Mouse (Mus musculus): Measurements from ENCODE around the gene Kdm4b. TPM values are rescaled to one million over a fixed set of nuclear protein-coding genes. Genes with fewer than 3 reads are reported as not detected.

Gene Kdm4b
- polyA plus RNA-seq, 1 experiment, result 86.5 TPM

DNA sequence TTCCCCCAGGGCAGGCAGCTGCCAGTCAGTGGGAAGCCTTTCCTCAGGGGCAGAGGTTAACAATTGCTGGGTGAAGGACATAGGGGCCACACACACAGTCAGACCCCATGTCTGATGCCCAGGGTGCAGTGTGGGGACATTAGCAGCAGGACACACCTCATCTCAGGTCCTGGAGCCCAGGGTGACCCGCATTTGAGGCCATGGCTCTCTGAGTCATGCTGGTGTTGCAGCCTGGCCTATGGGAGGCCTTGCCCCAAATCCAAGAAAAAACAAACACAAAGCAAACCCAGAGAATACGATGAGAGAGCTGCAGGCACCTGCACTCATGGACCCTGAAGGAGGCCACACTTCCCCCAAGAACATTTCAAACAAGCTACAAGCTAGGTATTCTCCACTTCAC, 121.9 kb downstream of the Kdm4b start:
- TF ChIP-seq CTCF (IDR thresholded peaks at IDR 0.05; ENCODE audit: borderline replicate concordance, extremely low read depth, insufficient read depth, insufficient read length) (no peak), POLR2A (IDR thresholded peaks at IDR 0.05; ENCODE audit: borderline replicate concordance, extremely low read depth, insufficient read depth, insufficient read length, poor library complexity, severe bottlenecking) (no peak)
- no peak for DNase-seq (ENCODE audit: low read depth)

Other genes starting within 250 kb of the Kdm4b start
- 119 and 129 TPM in 2 replicates for gene Hdgfl2, start 246.4 kb upstream of the Kdm4b start, polyA plus RNA-seq (2012; rRNA removed)
- 0.11 and 0.16 TPM in 2 replicates for gene Plin4, start 216.3 kb upstream of the Kdm4b start, polyA plus RNA-seq (2012; rRNA removed)
- 0.43 and 0.67 TPM in 2 replicates for gene Plin5, start 208.5 kb upstream of the Kdm4b start, polyA plus RNA-seq (2012; rRNA removed)
- gene Lrg1, start 204.1 kb upstream of the Kdm4b start, polyA plus RNA-seq (2012; rRNA removed), result 0.06 and 0.18 TPM in 2 replicates
- 35.0 and 48.5 TPM in 2 replicates for gene Sema6b, start 185.7 kb upstream of the Kdm4b start, polyA plus RNA-seq (2012; rRNA removed)
- gene Tnfaip8l1, start 163.6 kb upstream of the Kdm4b start, polyA plus RNA-seq (2012; rRNA removed), result 9.8 TPM in 2 replicates
- gene Mydgf, start 142.1 kb upstream of the Kdm4b start, polyA plus RNA-seq (2012; rRNA removed), result 49.8 and 54.7 TPM in 2 replicates
- 53.3 and 54.4 TPM in 2 replicates for gene Dpp9, start 107.2 kb upstream of the Kdm4b start, polyA plus RNA-seq (2012; rRNA removed)
- 27.0 and 31.0 TPM in 2 replicates for gene Fem1a, start 69.3 kb upstream of the Kdm4b start, polyA plus RNA-seq (2012; rRNA removed)
- gene Ticam1, start 49.3 kb upstream of the Kdm4b start, polyA plus RNA-seq (2012; rRNA removed), result 3.4 and 3.7 TPM in 2 replicates
- 6.4 and 8.3 TPM in 2 replicates for gene Plin3, start 33.2 kb upstream of the Kdm4b start, polyA plus RNA-seq (2012; rRNA removed)
- not detected in 2 replicates for gene Arrdc5, start 25.8 kb upstream of the Kdm4b start, polyA plus RNA-seq (2012; rRNA removed)
- 39.8 and 50.9 TPM in 2 replicates for gene Uhrf1, start 22.7 kb upstream of the Kdm4b start, polyA plus RNA-seq (2012; rRNA removed)
- gene Ptprs, start 150.4 kb downstream of the Kdm4b start, polyA plus RNA-seq (2012; rRNA removed), result 1,311 and 1,669 TPM in 2 replicates
- gene Znrf4, start 186.4 kb downstream of the Kdm4b start, polyA plus RNA-seq (2012; rRNA removed), result 0.05 TPM in 1 of 2 replicates, not detected in the other
- gene Gm20219, start 228.3 kb downstream of the Kdm4b start, polyA plus RNA-seq (2012; rRNA removed), result 2.9 and 3.1 TPM in 2 replicates

Measured in brain, embryonic 14.5 days (tissue).